Mouse (Mus musculus) megakaryocyte, embryonic 14.5 days (primary cell): Measurements from ENCODE around the gene Gm10643.

Experiments used
- FLI1 ChIP-seq: IDR thresholded peaks from 2 replicates; pipeline ENCODE4 v1.6.1; 2012; ENCODE audit warnings: low read length, inconsistent platforms, mixed read lengths
- GATA1 ChIP-seq: IDR thresholded peaks from 3 replicates; pipeline ENCODE4 v1.6.1; 2012; ENCODE audit warnings: mixed read lengths, low read length, inconsistent platforms, borderline replicate concordance

- TF ChIP-seq GATA1: no peak
- no peak for TF ChIP-seq FLI1
These were observed 43.8 kb downstream of the Gm10643 start, which contains the start of gene Palm3 for GRCm38 (mm10) chr8:84021096-84021495.
